30 mouse cellular contexts compared by ENCODE assay signal in genomic region chr5:73402911-73403310, GRCm38 (mm10). TPM values are rescaled to one million over a fixed set of nuclear protein-coding genes. Genes with fewer than 3 reads are reported as not detected.
"Had no signal": no experiment of that assay in that cellular context is flagged by ENCODE, and none has a peak within 500 bp of the region (broad histone marks: within the 10 kb centered on the region; RNA-seq: fewer than 3 reads in every experiment).

No protein-coding gene starts in this region.

- H3K9me3 ChIP-seq: heart, embryonic 13.5 days; heart, embryonic 15.5 days; hindbrain, embryonic 13.5 days; intestine, embryonic 15.5 days; kidney, embryonic 15.5 days; limb, embryonic 13.5 days; limb, embryonic 15.5 days; liver, embryonic 12.5 days had no signal

- H3K9ac ChIP-seq: heart, embryonic 13.5 days; heart, embryonic 15.5 days; hindbrain, embryonic 13.5 days; intestine, embryonic 15.5 days; kidney, embryonic 15.5 days; limb, embryonic 13.5 days; limb, embryonic 15.5 days; liver, embryonic 12.5 days; liver, embryonic 14.5 days had no signal

- H3K4me2 ChIP-seq: heart, embryonic 11.5 days; heart, embryonic 13.5 days; heart, embryonic 15.5 days; hindbrain, embryonic 13.5 days; intestine, embryonic 15.5 days; kidney, embryonic 15.5 days; limb, embryonic 13.5 days; limb, embryonic 15.5 days; liver, embryonic 12.5 days had no signal

- ATAC-seq: hindbrain, embryonic 16.5 days; inflammation-experienced regulatory T-cells, adult 6 months; intestine, embryonic 15.5 days; intestine, postnatal 0 days; liver, embryonic 12.5 days had no signal

- H3K4me3 ChIP-seq: heart, embryonic 13.5 days; heart, embryonic 15.5 days; hindbrain, embryonic 13.5 days; intestine, embryonic 15.5 days; kidney, embryonic 15.5 days; limb, embryonic 13.5 days; limb, embryonic 15.5 days; liver, embryonic 12.5 days had no signal

- DNase-seq: gastrocnemius, postnatal 14 days; gastrocnemius, postnatal 36 days; heart, adult 18-20 months; heart, postnatal 14 days; heart, postnatal 36 days; kidney, adult 18-20 months; kidney, adult 8-10 months; kidney, postnatal 14 days; kidney, postnatal 36 days; layer of hippocampus, adult 9-11 months; layer of hippocampus, postnatal 36 days; left cerebral cortex, postnatal 4 days had no signal

- H3K27ac ChIP-seq: heart, embryonic 13.5 days; heart, embryonic 15.5 days; hindbrain, embryonic 13.5 days; intestine, embryonic 15.5 days; kidney, embryonic 15.5 days; kidney, postnatal 0 days; limb, embryonic 13.5 days; limb, embryonic 15.5 days; liver, embryonic 12.5 days; liver, embryonic 14.5 days had no signal

- H3K36me3 ChIP-seq: heart, embryonic 13.5 days; heart, embryonic 15.5 days; hindbrain, embryonic 13.5 days; intestine, embryonic 15.5 days; kidney, embryonic 15.5 days; limb, embryonic 13.5 days; limb, embryonic 15.5 days; liver, embryonic 12.5 days had no signal

RNA-seq across cellular contexts. Expression of gene Cwh43, which starts 3.0 kb away (rescaled TPM):
- polyA plus RNA-seq: heart, embryonic 11.5 days; heart, embryonic 13.5 days; heart, embryonic 15.5 days; hindbrain, embryonic 11.5 days; inflammation-experienced regulatory T-cells, adult 6 months; limb, embryonic 11.5 days; limb, embryonic 13.5 days; liver, adult 2 months; liver, embryonic 12.5 days; liver, embryonic 14.5 days; liver, embryonic 16.5 days had no signal
